Mouse (Mus musculus) hindbrain, embryonic 10.5 days (tissue): ENCODE measurements around the gene Ugp2. TPM values are rescaled to one million over a fixed set of nuclear protein-coding genes. Genes with fewer than 3 reads are reported as not detected.
A peak's percentile ranks its signal among the peaks of the same experiment; 100 is the strongest.

Experiments
- DNase-seq: peaks from one replicate; pipeline ENCODE4 v3.0.0-alpha.2; 2017; ENCODE audit warnings: low spot score
- H3K27ac ChIP-seq: fragments of 300-500 bp; sonication (generic); 2 replicates; pipeline ENCODE4 v1.5.1; 2016; ENCODE audit warnings: mild to moderate bottlenecking, moderate library complexity
- H3K27me3 ChIP-seq: fragments of 300-500 bp; sonication (generic); 2 replicates; pipeline ENCODE4 v1.6.1; 2016; ENCODE audit warnings: mild to moderate bottlenecking; ENCODE audit not compliant: poor library complexity, insufficient read depth, severe bottlenecking
- H3K36me3 ChIP-seq: fragments of 300-500 bp; sonication (generic); 2 replicates; pipeline ENCODE4 v1.6.1; 2016; ENCODE audit warnings: mild to moderate bottlenecking, moderate library complexity
- H3K4me1 ChIP-seq: fragments of 300-500 bp; sonication (generic); replicated peaks from 2 replicates; pipeline ENCODE4 v1.6.1; 2016; ENCODE audit warnings: mild to moderate bottlenecking
- H3K4me3 ChIP-seq: fragments of 300-500 bp; sonication (generic); 2 replicates; pipeline ENCODE4 v1.5.1; 2016; ENCODE audit warnings: mild to moderate bottlenecking, moderate library complexity
- H3K9me3 ChIP-seq: fragments of 300-500 bp; sonication (generic); 2 replicates; pipeline ENCODE4 v1.6.1; 2016; ENCODE audit warnings: mild to moderate bottlenecking, moderate library complexity
- WGBS: fragments of 180-500 bp; shearing (Covaris S2); methylation state at CpG from one replicate; pipeline ENCODE4 v1.1.7; 2016; 5-methylcytosine and 5-hydroxymethylcytosine counted together
- polyA plus RNA-seq: library from polyadenylated mRNA; unstranded; fragments of >200 nt; fragmentation: Nextera tagmentation; extraction: Ambion mirVana; gene quantifications from 2 replicates; pipeline ENCODE4 v1.2.1, GENCODE M21; 2016

Ugp2 gene
- polyA plus RNA-seq: 52.2 and 55.7 TPM in 2 replicates

DNA sequence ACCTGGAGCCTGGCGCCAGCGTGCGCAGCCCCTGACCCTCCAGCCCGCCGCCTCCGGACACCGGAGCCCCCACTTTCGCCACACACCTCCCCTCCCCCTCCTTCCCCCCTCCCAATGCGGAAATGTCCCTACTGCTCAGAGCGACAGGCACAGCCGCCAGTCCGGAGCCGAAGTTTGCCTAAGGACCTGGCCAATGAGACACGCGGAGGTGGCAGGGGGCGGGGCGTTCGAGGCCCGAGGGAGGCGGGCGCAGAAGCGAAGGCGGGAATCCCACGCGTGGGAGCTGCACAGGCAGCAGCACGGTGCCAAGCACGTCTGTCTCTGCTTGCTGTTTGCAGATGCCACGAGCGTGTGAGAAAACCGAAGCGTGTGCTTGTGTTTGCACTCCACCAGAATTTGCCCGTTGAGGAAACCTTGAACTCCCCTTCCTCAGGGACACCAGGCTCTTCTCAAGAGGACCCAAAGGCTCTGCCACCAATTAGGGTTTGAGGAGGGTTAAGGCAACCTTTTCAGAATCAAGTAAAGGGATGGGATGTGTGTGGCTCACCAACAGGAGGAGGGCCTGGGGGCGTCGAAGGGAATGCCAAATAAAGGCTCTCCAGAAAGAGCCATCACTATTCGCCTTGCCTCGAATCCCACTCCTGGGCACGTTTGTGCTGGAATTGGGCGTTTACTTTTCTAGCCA is at the start of gene Ugp2:
Gene Ugp2, minus strand, starts transcription at position 80 of the 685 bp plus-strand sequence.
- Histone ChIP-seq H3K9me3 (no peaks in the 10 kb centered on the region), H3K27ac (peak within 1 kb of the TSS; percentile 95), H3K4me1 (peaks cover 24% of the 10 kb centered on the region), H3K4me3 (peak within 1 kb of the TSS; percentile 79), H3K27me3 (no peaks in the 10 kb centered on the region), H3K36me3 (no peaks in the 10 kb centered on the region)
- peak; percentile 96 for DNase-seq
- 7% methylated on average over 38 of the region's 38 CpGs for WGBS

DNA sequence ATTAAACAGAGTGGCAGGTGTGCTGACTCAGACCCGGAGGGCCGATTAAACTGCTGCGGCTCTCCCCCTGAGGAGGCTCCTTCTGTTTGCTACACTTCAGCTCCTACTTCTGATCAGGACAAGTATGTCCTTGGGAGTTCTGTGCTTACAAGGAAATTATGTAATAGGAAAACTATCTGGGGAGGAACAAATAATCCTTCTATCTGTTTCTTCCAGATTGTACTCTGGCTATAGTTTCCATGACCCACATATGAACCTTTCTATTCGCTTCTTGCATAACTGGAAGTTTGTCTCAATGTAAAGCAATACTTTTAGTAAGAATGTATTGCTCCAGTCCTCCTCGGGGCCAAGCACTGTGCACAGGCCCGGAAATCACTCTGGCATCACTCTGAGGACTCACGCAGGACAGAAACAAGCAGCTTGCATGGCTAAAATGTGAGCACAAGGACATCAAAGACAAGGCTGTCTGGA is 43.9 kb upstream of the Ugp2 start:
- 71% methylated on average over 7 of the region's 7 CpGs for WGBS
- H3K4me3 ChIP-seq: no peak overlapping the region
- DNase-seq: no peak
- no peaks in the 10 kb centered on the region for H3K4me1 ChIP-seq
- H3K27ac ChIP-seq: no peak overlapping the region
- H3K36me3 ChIP-seq: no peaks in the 10 kb centered on the region
- no peaks in the 10 kb centered on the region for H3K27me3 ChIP-seq
- no peaks in the 10 kb centered on the region for H3K9me3 ChIP-seq

DNA sequence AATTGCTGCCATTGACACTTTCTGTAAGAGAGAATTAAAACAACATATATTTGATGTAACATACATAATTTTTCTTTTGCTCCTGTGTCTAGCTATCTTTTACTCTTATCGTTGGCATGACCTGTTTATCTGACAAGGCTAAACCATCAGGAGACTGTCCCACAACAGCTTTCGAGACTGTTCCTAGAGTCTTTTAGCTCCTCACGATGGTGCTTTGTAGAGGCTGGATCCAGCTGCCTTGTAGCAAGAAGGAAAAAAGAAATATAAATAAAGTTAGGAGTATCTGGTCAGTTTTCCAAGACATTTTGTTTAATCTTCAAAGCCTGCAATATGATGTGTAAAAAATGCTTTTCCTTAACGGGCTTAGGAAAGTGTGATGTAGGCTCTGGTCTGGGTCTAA is 35.7 kb upstream of the Ugp2 start:
- no peak for DNase-seq
- Histone ChIP-seq H3K4me1 (no peaks in the 10 kb centered on the region), H3K27ac (no peak overlapping the region), H3K9me3 (no peaks in the 10 kb centered on the region), H3K27me3 (no peaks in the 10 kb centered on the region), H3K36me3 (no peaks in the 10 kb centered on the region), H3K4me3 (no peak overlapping the region)
- 93% methylated on average over 4 of the region's 4 CpGs for WGBS

DNA sequence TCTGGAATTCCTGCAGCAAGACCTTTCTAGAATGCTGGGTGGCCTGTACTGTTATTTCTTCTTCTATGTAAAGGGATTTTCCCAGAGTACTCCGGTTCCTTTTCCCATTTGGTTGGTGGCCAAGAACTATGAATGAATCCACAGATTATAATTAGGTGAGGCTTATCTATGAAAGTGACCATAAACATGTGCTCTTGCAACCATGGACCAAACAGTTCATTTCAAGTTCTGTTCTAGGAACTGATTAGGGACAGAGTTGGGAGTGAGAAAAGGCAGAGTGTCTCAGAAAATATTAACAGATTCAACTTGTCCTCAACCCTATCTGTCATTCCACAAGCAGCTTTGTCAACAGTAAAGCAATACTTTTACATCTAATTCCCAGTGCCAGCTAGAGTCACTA is 35.1 kb upstream of the Ugp2 start:
- Histone ChIP-seq H3K36me3 (no peaks in the 10 kb centered on the region), H3K9me3 (no peaks in the 10 kb centered on the region), H3K27me3 (no peaks in the 10 kb centered on the region), H3K4me1 (no peaks in the 10 kb centered on the region), H3K4me3 (no peak overlapping the region), H3K27ac (no peak overlapping the region)
- 87% methylated on average over 1 of the region's 1 CpGs for WGBS
- DNase-seq: no peak

DNA sequence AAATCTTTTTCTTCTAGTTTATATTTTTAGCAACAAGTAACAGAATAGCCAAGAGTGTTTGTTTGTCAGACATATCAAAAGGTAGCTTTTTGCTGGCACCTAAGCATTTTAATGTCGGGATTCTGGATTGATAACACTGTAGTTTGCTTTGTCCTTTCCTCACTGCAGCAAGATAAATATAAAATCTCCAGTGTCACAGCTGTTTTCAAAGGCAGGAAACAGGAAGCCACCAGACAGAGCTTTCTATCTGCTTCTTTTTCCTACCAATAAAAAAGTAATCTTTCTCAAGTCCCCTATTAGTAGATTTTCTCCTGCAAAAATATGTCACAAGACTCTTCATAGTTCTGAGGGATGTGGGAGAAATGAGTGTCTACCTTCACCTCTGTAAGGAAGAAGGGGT is 32.9 kb upstream of the Ugp2 start:
- Histone ChIP-seq H3K36me3 (no peaks in the 10 kb centered on the region), H3K9me3 (no peaks in the 10 kb centered on the region), H3K4me3 (no peak overlapping the region), H3K27ac (no peak overlapping the region), H3K27me3 (no peaks in the 10 kb centered on the region), H3K4me1 (no peaks in the 10 kb centered on the region)
- no peak for DNase-seq
- WGBS: 88% methylated on average over 1 of the region's 1 CpGs

DNA sequence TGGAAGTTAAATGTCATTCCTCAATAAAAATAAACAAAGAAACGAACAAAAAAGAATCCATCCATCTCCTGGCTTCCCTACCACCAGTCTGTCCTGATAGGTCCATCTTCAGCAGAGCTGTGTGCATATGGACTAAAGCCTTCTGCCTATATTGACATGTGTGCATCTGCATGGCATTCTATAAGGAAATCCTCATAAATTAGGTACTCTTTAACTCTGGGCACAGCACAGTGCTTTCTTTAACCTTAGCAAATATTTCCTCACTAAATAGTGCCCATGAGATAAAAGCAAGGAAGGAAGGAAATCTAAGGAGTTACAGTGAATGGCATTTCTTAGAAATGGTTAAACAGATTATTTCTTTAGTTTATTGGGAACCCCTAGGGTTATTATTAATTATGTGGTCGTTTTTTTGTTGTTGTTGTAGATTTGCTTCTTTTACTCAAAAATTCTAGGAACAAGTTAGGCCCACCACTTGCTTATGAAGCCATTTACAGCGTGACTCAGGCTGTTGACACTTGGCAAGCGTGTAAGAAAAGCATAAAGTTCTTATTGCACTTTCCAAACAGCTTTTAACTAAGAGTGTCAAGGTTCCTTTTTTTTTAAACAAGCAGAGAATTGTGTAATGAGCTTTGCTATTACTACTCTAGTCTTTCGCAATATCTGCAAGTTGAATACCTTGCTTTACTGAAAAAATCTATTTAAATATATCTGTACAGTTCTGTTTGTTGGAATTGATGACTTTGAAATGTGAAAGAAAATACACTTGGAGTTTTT is 31.7 kb upstream of the Ugp2 start:
- no peaks in the 10 kb centered on the region for H3K27me3 ChIP-seq
- no peak overlapping the region for H3K27ac ChIP-seq
- WGBS: 70% methylated on average over 5 of the region's 5 CpGs
- H3K4me1 ChIP-seq: no peaks in the 10 kb centered on the region
- no peak overlapping the region for H3K4me3 ChIP-seq
- H3K9me3 ChIP-seq: no peaks in the 10 kb centered on the region
- DNase-seq: no peak
- H3K36me3 ChIP-seq: no peaks in the 10 kb centered on the region

DNA sequence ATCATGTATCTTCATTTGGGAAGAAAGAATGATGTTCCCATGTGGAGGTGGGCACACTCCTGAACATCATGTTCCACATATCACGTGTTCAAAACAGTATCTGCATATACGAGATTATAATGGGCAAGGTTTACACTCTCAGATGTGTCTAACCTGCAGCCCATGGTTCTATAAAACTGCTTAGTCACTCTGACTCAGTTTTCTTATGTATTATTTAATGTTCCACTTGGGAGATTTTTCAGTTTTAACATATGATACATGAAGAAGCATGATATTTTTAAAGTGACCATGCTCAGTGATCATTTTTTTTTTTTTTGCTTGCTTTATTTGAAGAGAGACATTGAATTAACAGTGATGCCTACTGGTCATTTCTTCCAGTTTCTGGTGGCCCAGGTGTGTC is 30.2 kb upstream of the Ugp2 start:
- WGBS: 87% methylated on average over 2 of the region's 2 CpGs
- H3K27ac ChIP-seq: no peak overlapping the region

DNA sequence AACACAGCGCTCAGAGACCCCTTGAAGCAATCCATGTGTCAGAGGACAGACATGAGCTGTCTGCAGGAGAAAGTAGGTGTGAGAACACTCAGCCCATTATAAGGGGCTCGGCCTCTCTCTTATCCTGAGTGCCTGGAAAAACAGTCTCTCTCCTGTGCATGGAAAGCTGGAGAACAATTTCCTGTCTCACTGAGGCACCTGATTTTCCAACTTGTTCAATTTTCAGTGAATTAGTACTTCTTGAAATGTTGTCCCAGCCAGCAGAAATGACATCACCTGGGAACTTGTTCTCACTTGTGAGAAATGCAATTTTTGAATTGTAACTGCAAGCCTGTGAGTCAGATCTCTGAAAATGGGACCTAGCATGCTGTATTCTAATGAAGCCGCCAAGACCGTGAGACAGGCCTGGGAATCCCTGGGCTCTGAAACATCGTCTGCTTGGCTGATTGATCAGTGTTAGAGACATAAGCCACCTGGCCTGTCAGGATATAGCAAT is 28.2 kb upstream of the Ugp2 start:
- Histone ChIP-seq H3K4me1 (no peaks in the 10 kb centered on the region), H3K36me3 (no peaks in the 10 kb centered on the region), H3K27ac (no peak overlapping the region), H3K9me3 (no peaks in the 10 kb centered on the region), H3K27me3 (no peaks in the 10 kb centered on the region), H3K4me3 (no peak overlapping the region)
- WGBS: 70% methylated on average over 5 of the region's 5 CpGs
- no peak for DNase-seq

More for the DNA sequence above, 30.2 kb upstream of the Ugp2 start:
- Histone ChIP-seq H3K4me3 (no peak overlapping the region), H3K9me3 (no peaks in the 10 kb centered on the region), H3K36me3 (no peaks in the 10 kb centered on the region), H3K27me3 (no peaks in the 10 kb centered on the region), H3K4me1 (no peaks in the 10 kb centered on the region)
- DNase-seq: no peak

DNA sequence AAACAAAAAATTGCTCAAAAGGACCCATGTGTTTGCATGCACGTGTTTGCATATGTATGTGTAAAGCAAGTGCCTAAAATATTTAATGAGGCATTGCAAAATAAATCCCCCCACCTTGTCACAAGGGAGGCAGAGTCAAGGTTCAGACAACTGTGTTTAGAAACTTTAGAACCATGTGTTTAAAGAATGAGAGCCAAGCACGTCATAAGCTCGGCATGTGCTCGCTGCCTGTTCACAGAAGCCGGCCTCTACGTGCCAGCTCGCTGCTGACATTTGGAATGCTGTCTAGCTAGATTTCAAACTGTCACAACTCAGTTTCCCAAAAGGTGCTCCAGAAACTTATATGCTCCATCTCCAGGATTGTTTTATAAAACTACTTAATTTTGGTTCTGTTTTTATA is 27.5 kb upstream of the Ugp2 start:
- Histone ChIP-seq H3K27ac (no peak overlapping the region), H3K36me3 (no peaks in the 10 kb centered on the region), H3K4me1 (no peaks in the 10 kb centered on the region), H3K9me3 (0 out of 2 replicates have a peak, but pooled peaks cover 3% of the 10 kb centered on the region), H3K27me3 (no peaks in the 10 kb centered on the region), H3K4me3 (no peak overlapping the region)
- DNase-seq: no peak
- 74% methylated on average over 7 of the region's 7 CpGs for WGBS

DNA sequence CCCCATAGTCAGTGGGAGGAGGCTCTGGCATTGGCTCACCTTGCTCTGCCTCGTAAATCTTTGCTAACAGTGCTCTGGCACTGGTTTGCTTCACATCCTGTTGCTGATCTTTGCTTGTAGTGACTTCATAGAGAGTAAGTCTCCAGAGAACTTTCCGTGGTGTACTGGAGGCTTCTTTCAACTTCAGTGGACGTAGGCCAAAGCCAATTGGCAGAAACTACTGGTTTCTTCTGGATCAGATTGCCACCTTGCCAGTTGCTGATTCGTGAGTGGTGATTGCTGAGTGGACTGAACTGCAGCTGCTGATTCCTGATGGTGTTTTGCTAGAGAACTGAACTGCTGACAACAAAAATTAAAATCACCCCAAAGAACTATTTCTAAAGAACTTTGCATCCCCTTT is 15.8 kb upstream of the Ugp2 start:
- H3K36me3 ChIP-seq: no peaks in the 10 kb centered on the region
- no peaks in the 10 kb centered on the region for H3K4me1 ChIP-seq
- 0 out of 2 replicates have a peak, but pooled peaks cover 1% of the 10 kb centered on the region for H3K9me3 ChIP-seq
- H3K27me3 ChIP-seq: no peaks in the 10 kb centered on the region
- WGBS: 77% methylated on average over 4 of the region's 4 CpGs
- no peak overlapping the region for H3K4me3 ChIP-seq
- H3K27ac ChIP-seq: no peak overlapping the region
- no peak for DNase-seq

DNA sequence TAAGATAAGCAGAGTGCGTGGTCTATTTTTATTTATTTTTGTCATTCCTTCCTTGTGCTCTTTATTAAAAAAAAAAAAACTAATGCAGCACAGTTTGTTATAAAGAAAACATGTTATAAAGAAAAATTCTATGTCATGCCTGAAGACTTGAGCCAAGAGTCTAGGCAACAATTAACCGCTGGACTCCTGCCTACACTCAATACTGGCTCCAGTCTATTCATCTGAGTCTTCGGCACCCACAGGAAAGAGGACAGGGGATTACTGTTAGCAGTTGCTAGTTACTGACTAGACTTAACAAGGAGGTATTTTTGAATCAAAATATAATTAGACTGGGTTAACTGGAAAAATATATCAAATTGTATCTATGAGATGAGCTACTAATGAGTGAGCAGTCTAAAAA is 3.1 kb upstream of the Ugp2 start:
- 90% methylated on average over 3 of the region's 3 CpGs for WGBS
- Histone ChIP-seq H3K4me3 (no peak overlapping the region), H3K9me3 (no peaks in the 10 kb centered on the region), H3K27ac (no peak overlapping the region), H3K36me3 (no peaks in the 10 kb centered on the region), H3K27me3 (no peaks in the 10 kb centered on the region), H3K4me1 (peaks cover 14% of the 10 kb centered on the region)
- DNase-seq: no peak

DNA sequence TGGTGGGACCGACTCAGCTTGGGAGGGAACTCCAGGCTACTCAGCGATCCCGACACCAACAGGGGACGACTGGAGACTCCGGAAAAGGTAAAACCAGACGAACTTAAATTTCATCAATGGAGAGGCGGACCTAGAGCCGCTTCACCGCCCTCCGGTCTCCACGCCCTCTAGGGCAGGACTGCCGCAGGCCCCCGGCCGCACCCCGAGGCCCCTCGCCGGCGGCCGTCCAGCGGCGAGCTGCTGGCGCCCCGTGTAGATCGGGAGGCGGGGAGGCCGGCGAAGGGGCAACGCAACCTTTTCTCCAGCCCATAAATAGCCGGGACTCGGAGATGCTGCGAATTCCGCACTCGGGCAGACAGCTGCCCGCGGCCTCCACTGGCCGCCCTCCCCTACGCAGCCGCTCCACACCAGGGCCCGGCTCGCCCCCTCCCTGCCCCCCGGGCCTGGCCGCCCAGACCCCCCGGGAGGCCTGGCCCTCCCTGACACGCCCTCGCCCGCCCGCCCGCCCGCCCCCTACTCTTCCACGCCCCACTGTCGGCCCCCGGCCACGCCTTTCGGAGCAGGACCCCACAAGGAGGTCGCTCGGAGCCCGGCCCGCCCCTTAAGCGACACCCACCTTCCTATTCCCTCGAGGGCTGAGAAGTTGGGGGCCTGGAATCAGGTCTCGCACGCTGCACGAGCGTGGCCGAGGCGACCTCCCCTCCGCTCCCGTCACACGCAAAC is 441 bp downstream of the Ugp2 start:
- H3K9me3 ChIP-seq: no peaks in the 10 kb centered on the region
- H3K27me3 ChIP-seq: no peaks in the 10 kb centered on the region
- no peaks in the 10 kb centered on the region for H3K36me3 ChIP-seq
- peak overlapping the region; percentile 95 for H3K27ac ChIP-seq
- H3K4me3 ChIP-seq: peak overlapping the region; percentile 79
- under 1% methylated on average over 69 of the region's 69 CpGs for WGBS
- peaks cover 24% of the 10 kb centered on the region for H3K4me1 ChIP-seq
- peak; percentile 92 for DNase-seq
